Mouse (Mus musculus) hindbrain, postnatal 0 days (tissue): ENCODE measurements around the gene Ticam1. TPM values are rescaled to one million over a fixed set of nuclear protein-coding genes. Genes with fewer than 3 reads are reported as not detected.

Experiments used
- ATAC-seq: fragments of 200-750 bp; cut with Nextera tagmentation; 2 replicates; pipeline ENCODE4 v1.8.0; 2017; ENCODE audit warnings: mild to moderate bottlenecking, moderate TSS enrichment, moderate library complexity
- DNase-seq: peaks from one replicate; pipeline ENCODE4 v3.0.0-alpha.2; 2015; ENCODE audit warnings: low spot score
- H3K27ac ChIP-seq: fragments of 300-500 bp; sonication (generic); 2 replicates; pipeline ENCODE4 v1.5.1; 2014; ENCODE audit warnings: mild to moderate bottlenecking
- H3K27me3 ChIP-seq: fragments of 300-500 bp; sonication (generic); 2 replicates; pipeline ENCODE4 v1.6.1; 2014; ENCODE audit warnings: low read length, mixed read lengths; ENCODE audit not compliant: insufficient read depth
- H3K36me3 ChIP-seq: fragments of 300-500 bp; sonication (generic); 2 replicates; pipeline ENCODE4 v1.6.1; 2014; ENCODE audit warnings: low read length, mixed read lengths; ENCODE audit not compliant: insufficient read depth
- H3K4me1 ChIP-seq: fragments of 300-500 bp; sonication (generic); 2 replicates; pipeline ENCODE4 v1.6.1; 2014; ENCODE audit warnings: antibody characterized with exemption, low read length, mixed read lengths; ENCODE audit not compliant: insufficient read depth
- H3K4me2 ChIP-seq: fragments of 300-500 bp; sonication (generic); 2 replicates; pipeline ENCODE4 v1.6.1; 2014; ENCODE audit warnings: low read depth, mild to moderate bottlenecking, low read length, moderate library complexity, mixed read lengths
- H3K4me3 ChIP-seq: fragments of 300-500 bp; sonication (generic); 2 replicates; pipeline ENCODE4 v1.5.1; 2014; ENCODE audit warnings: low read length
- H3K9ac ChIP-seq: fragments of 300-500 bp; sonication (generic); replicated peaks from 2 replicates; pipeline ENCODE4 v1.6.1; 2014; ENCODE audit warnings: mild to moderate bottlenecking, low read length, moderate library complexity, mixed read lengths
- H3K9me3 ChIP-seq: fragments of 300-500 bp; sonication (generic); 2 replicates; pipeline ENCODE4 v1.6.1; 2016; ENCODE audit warnings: low read length, mixed read lengths
- CTCF ChIP-seq: IDR thresholded peaks from 2 replicates; pipeline ENCODE4 v1.5.1; 2016; ENCODE audit warnings: antibody characterized with exemption, control low read depth, low read depth
- WGBS: fragments of 180-500 bp; shearing (Covaris S2); extraction: QIAGEN DNeasy Blood & Tissue Kit; methylation state at CpG from one replicate; pipeline ENCODE4 v1.1.7; 2014; 5-methylcytosine and 5-hydroxymethylcytosine counted together
- microRNA counts: library from miRNA; unstranded; fragments of <30 nt; microRNA quantifications from one replicate; lab custom pipeline; 2015
- microRNA-seq, 2 experiments: library from miRNA; unstranded; fragments of <30 nt; microRNA quantifications; one replicate each; pipeline ENCODE4; 2016
- polyA plus RNA-seq: library from polyadenylated mRNA; unstranded; fragments of >200 nt; fragmentation: Nextera tagmentation; extraction: Ambion mirVana; gene quantifications from 2 replicates; pipeline ENCODE4 v1.2.1, GENCODE M21; 2015
- total RNA-seq: library from RNA; depleted of rRNA; stranded (reverse); fragments of >200 nt; gene quantifications from 2 replicates; pipeline ENCODE4 v1.2.3, GENCODE M21; 2014; rRNA removed

The Ticam1 gene
- total and polyA plus RNA-seq, 2 experiments from 2014 or later: 1.2 to 3.4 TPM

- Histone ChIP-seq H3K4me1 (no peaks in the 10 kb centered on the region), H3K9ac (no peak overlapping the region), H3K4me2 (no peak overlapping the region), H3K9me3 (no peaks in the 10 kb centered on the region), H3K4me3 (no peak overlapping the region), H3K27ac (no peak overlapping the region), H3K36me3 (no peaks in the 10 kb centered on the region), H3K27me3 (no peaks in the 10 kb centered on the region)
- ATAC-seq (no peak), DNase-seq (no peak)
- WGBS: 43% methylated on average over 1 of the region's 1 CpGs
- no peak for TF ChIP-seq CTCF
These were observed 51.7 kb downstream of the Ticam1 start for GRCm38 (mm10) chr17:56224916-56225315.

GRCm38 (mm10) chr17:56219805-56220204 is 56.8 kb downstream of the Ticam1 start:
- Histone ChIP-seq H3K9ac (no peak overlapping the region), H3K4me3 (no peak overlapping the region), H3K36me3 (no peaks in the 10 kb centered on the region), H3K4me2 (no peak overlapping the region), H3K27me3 (no peaks in the 10 kb centered on the region), H3K4me1 (peaks cover 15% of the 10 kb centered on the region), H3K27ac (no peak overlapping the region), H3K9me3 (no peaks in the 10 kb centered on the region)
- 56% methylated on average over 3 of the region's 3 CpGs for WGBS
- no peak for TF ChIP-seq CTCF
- ATAC-seq (no peak), DNase-seq (no peak)

MicroRNAs encoded within 50 kb of the gene (microRNA counts, 519-probe panel; counts per million panel counts)
- microRNA mmu-miR-7b (lab: Ali Mortazavi, UCI): 3,502 counts per million, percentile 59 among the panel's probes with 10 or more counts

Small RNA genes within 50 kb of the gene (microRNA-seq; reads per million reads assigned to microRNA genes)
- 1,574 to 1,825 reads per million in 2 experiments for gene Mir7b

Other genes starting within 250 kb of the Ticam1 start
- 76.0 and 79.5 TPM in 2 replicates for gene Sh3gl1, start 240.2 kb downstream of the Ticam1 start, total RNA-seq
- 84.5 and 87.6 TPM in 2 replicates for gene Sh3gl1, start 240.2 kb downstream of the Ticam1 start, polyA plus RNA-seq
- 5.8 and 6.1 TPM in 2 replicates for gene Chaf1a, start 236.3 kb downstream of the Ticam1 start, total RNA-seq
- 4.5 and 5.3 TPM in 2 replicates for gene Chaf1a, start 236.3 kb downstream of the Ticam1 start, polyA plus RNA-seq
- gene Ubxn6, start 201.8 kb downstream of the Ticam1 start, total RNA-seq: 92.0 and 111 TPM in 2 replicates
- gene Ubxn6, start 201.8 kb downstream of the Ticam1 start, polyA plus RNA-seq: 75.2 and 77.7 TPM in 2 replicates
- 57.5 and 70.0 TPM in 2 replicates for gene Hdgfl2, start 197.2 kb downstream of the Ticam1 start, total RNA-seq
- gene Hdgfl2, start 197.2 kb downstream of the Ticam1 start, polyA plus RNA-seq: 109 and 119 TPM in 2 replicates
- gene Plin4, start 167.0 kb downstream of the Ticam1 start, total RNA-seq: 0.61 and 0.99 TPM in 2 replicates
- 0.08 and 0.11 TPM in 2 replicates for gene Plin4, start 167.0 kb downstream of the Ticam1 start, polyA plus RNA-seq
- gene Plin5, start 159.2 kb downstream of the Ticam1 start, total RNA-seq: 2.2 and 3.3 TPM in 2 replicates
- 4.1 and 4.4 TPM in 2 replicates for gene Plin5, start 159.2 kb downstream of the Ticam1 start, polyA plus RNA-seq
- 0.21 TPM in 1 of 2 replicates, not detected in the other for gene Lrg1, start 154.8 kb downstream of the Ticam1 start, total RNA-seq
- 0.90 and 0.95 TPM in 2 replicates for gene Lrg1, start 154.8 kb downstream of the Ticam1 start, polyA plus RNA-seq
- gene Sema6b, start 136.4 kb downstream of the Ticam1 start, total RNA-seq: 91.6 and 97.5 TPM in 2 replicates
- 12.9 and 13.2 TPM in 2 replicates for gene Sema6b, start 136.4 kb downstream of the Ticam1 start, polyA plus RNA-seq
- 14.4 and 17.8 TPM in 2 replicates for gene Tnfaip8l1, start 114.3 kb downstream of the Ticam1 start, total RNA-seq
- gene Tnfaip8l1, start 114.3 kb downstream of the Ticam1 start, polyA plus RNA-seq: 6.9 and 7.1 TPM in 2 replicates
- 58.1 and 59.0 TPM in 2 replicates for gene Mydgf, start 92.9 kb downstream of the Ticam1 start, total RNA-seq
- gene Mydgf, start 92.9 kb downstream of the Ticam1 start, polyA plus RNA-seq: 86.6 and 86.9 TPM in 2 replicates
- 30.3 and 31.3 TPM in 2 replicates for gene Dpp9, start 57.9 kb downstream of the Ticam1 start, total RNA-seq
- 18.9 and 19.0 TPM in 2 replicates for gene Dpp9, start 57.9 kb downstream of the Ticam1 start, polyA plus RNA-seq
- 47.0 and 49.2 TPM in 2 replicates for gene Fem1a, start 20.0 kb downstream of the Ticam1 start, total RNA-seq
- 15.1 and 15.7 TPM in 2 replicates for gene Fem1a, start 20.0 kb downstream of the Ticam1 start, polyA plus RNA-seq
- 12.4 and 13.9 TPM in 2 replicates for gene Plin3, start 16.1 kb upstream of the Ticam1 start, total RNA-seq
- gene Plin3, start 16.1 kb upstream of the Ticam1 start, polyA plus RNA-seq: 16.0 and 17.0 TPM in 2 replicates
- not detected in 2 replicates for gene Arrdc5, start 23.5 kb upstream of the Ticam1 start, total RNA-seq
- not detected in 2 replicates for gene Arrdc5, start 23.5 kb upstream of the Ticam1 start, polyA plus RNA-seq
- 28.2 and 31.4 TPM in 2 replicates for gene Uhrf1, start 26.5 kb upstream of the Ticam1 start, total RNA-seq
- 18.8 and 20.5 TPM in 2 replicates for gene Uhrf1, start 26.5 kb upstream of the Ticam1 start, polyA plus RNA-seq
- gene Kdm4b, start 49.3 kb upstream of the Ticam1 start, total RNA-seq: 137 and 144 TPM in 2 replicates
- 42.5 and 42.6 TPM in 2 replicates for gene Kdm4b, start 49.3 kb upstream of the Ticam1 start, polyA plus RNA-seq
- 869 and 913 TPM in 2 replicates for gene Ptprs, start 199.7 kb upstream of the Ticam1 start, total RNA-seq
- gene Ptprs, start 199.7 kb upstream of the Ticam1 start, polyA plus RNA-seq: 196 and 198 TPM in 2 replicates
- gene Znrf4, start 235.6 kb upstream of the Ticam1 start, total RNA-seq: not detected in 2 replicates
- gene Znrf4, start 235.6 kb upstream of the Ticam1 start, polyA plus RNA-seq: not detected in 2 replicates